20 mouse cellular contexts compared by ENCODE assay signal in the genomic region with DNA sequence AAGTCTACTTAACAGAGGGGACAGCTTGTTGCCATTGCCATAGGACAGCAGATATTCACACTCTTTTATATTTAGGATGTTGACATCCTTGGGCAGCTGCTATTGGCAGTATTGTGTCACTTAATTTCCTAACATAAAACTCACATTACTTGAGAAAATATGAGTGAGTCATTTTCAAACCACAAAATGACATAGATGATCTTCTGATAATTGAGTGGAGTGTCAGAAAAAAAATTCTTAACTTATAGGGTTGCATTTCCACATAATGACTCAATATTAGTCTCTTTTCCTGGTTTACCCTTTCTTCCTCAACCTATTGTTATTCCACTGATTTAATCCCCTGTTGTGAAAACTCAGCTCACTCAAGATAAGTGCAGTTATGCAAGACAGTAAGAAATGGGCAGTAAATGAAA.
DNase-seq lines count a peak whose midpoint lies in the region; ATAC-seq and TF ChIP-seq lines count a peak whose summit lies in the region.
"Had no signal": no experiment of that assay in that cellular context is flagged by ENCODE, and none has a peak within 500 bp of the region (broad histone marks: within the 10 kb centered on the region; RNA-seq: fewer than 3 reads in every experiment).

No protein-coding gene starts in this region.

- peak; percentile 75 for DNase-seq in 416B (ENCODE audit: low read depth)
- no peak for DNase-seq in MEL (ENCODE audit: low read depth, low spot score)
- no peak for DNase-seq in embryo, embryonic 10 days (ENCODE audit: low spot score)
- DNase-seq in hindbrain, embryonic 14.5 days (ENCODE audit: low spot score), result no peak
- DNase-seq: adrenal gland, adult 8-10 months; adrenal gland, postnatal 36 days; cerebellum, adult 8-10 months; cerebellum, postnatal 14 days; gastrocnemius, postnatal 14 days; heart, adult 11 months; heart, postnatal 10 days; heart, postnatal 4 days; kidney, adult 11 months had no signal

- peaks cover 4 to 5% of the 10 kb centered on the region in 2 experiments; a peak in 2 of 4 replicates for H3K4me1 ChIP-seq in MEL (ENCODE audit: control insufficient read depth in 1 of 2, insufficient read depth in 2 of 2, low read length in 2 of 2)
- H3K4me1 ChIP-seq in forebrain, embryonic 12.5 days, result no peaks in the 10 kb centered on the region
- H3K4me1 ChIP-seq in hindbrain, embryonic 14.5 days (replicated peaks; ENCODE audit: control insufficient read depth, insufficient read depth, low read length), result no peaks in the 10 kb centered on the region
- H3K4me1 ChIP-seq: forebrain, embryonic 10.5 days; hindbrain, embryonic 12.5 days had no signal

- TF ChIP-seq POLR2A in MEL (IDR thresholded peaks at IDR 0.05; ENCODE audit: control insufficient read depth in 1 of 2, insufficient read depth in 1 of 2, low read depth in 1 of 2, low read length in 2 of 2, poor library complexity in 1 of 2), result no peak

- no peak for TF ChIP-seq EP300 in MEL (IDR thresholded peaks at IDR 0.05; ENCODE audit: low read depth in 1 of 2, low read length in 2 of 2)

- H3K9ac ChIP-seq in MEL (ENCODE audit: control insufficient read depth, low read depth, low read length, poor library complexity, severe bottlenecking), result no peak overlapping the region
- H3K9ac ChIP-seq in forebrain, embryonic 12.5 days, result no peak overlapping the region
- no peak overlapping the region for H3K9ac ChIP-seq in hindbrain, embryonic 14.5 days
- H3K9ac ChIP-seq: hindbrain, embryonic 12.5 days had no signal

- no peak overlapping the region for H3K27ac ChIP-seq in MEL (ENCODE audit: control insufficient read depth, low read depth, low read length)
- H3K27ac ChIP-seq in forebrain, embryonic 12.5 days, result no peak overlapping the region
- no peak overlapping the region for H3K27ac ChIP-seq in hindbrain, embryonic 14.5 days
- H3K27ac ChIP-seq: forebrain, embryonic 10.5 days; hindbrain, embryonic 12.5 days; hindbrain, postnatal 0 days had no signal

- TF ChIP-seq RAD21 in MEL (IDR thresholded peaks at IDR 0.05; ENCODE audit: low read depth, low read length), result no peak

- ATAC-seq in granulocyte monocyte progenitor cell, adult 5-6 weeks (replicated peaks; ENCODE audit: poor library complexity, severe bottlenecking), result peak; percentile 85
- no peak for ATAC-seq in forebrain, embryonic 12.5 days (ENCODE audit: low FRiP score)
- ATAC-seq in hindbrain, embryonic 14.5 days (ENCODE audit: low FRiP score), result no peak
- ATAC-seq: forebrain, embryonic 16.5 days; hindbrain, postnatal 0 days had no signal

- no peak overlapping the region for H3K4me3 ChIP-seq in MEL (ENCODE audit: control insufficient read depth in 1 of 2, insufficient read depth in 1 of 2, low read depth in 2 of 2, low read length in 2 of 2)
- H3K4me3 ChIP-seq in forebrain, embryonic 12.5 days (replicated peaks), result no peak overlapping the region
- H3K4me3 ChIP-seq in hindbrain, embryonic 14.5 days (replicated peaks; ENCODE audit: low read length), result no peak overlapping the region
- H3K4me3 ChIP-seq: forebrain, embryonic 10.5 days; hindbrain, embryonic 12.5 days had no signal

- H3K79me2 ChIP-seq in MEL (ENCODE audit: control insufficient read depth, insufficient read depth, low read length, poor library complexity), result no peaks in the 10 kb centered on the region

- no peak overlapping the region for H3K4me2 ChIP-seq in forebrain, embryonic 12.5 days
- no peak overlapping the region for H3K4me2 ChIP-seq in hindbrain, embryonic 14.5 days (replicated peaks)
- H3K4me2 ChIP-seq: hindbrain, embryonic 12.5 days had no signal

- TF ChIP-seq CTCF in MEL (IDR thresholded peaks at IDR 0.05 in 2 of 3, conservative IDR thresholded peaks at IDR 0.05 in 1 of 3; ENCODE audit: control insufficient read depth in 1 of 3, insufficient read depth in 1 of 3, low read depth in 2 of 3, low read length in 3 of 3, poor library complexity in 1 of 3, severe bottlenecking in 1 of 3), result no peak

- no peaks in the 10 kb centered on the region for H3K27me3 ChIP-seq in MEL (ENCODE audit: control insufficient read depth in 1 of 2, insufficient read depth in 2 of 2, low read length in 2 of 2)
- no peaks in the 10 kb centered on the region for H3K27me3 ChIP-seq in forebrain, embryonic 12.5 days
- H3K27me3 ChIP-seq in hindbrain, embryonic 14.5 days (ENCODE audit: control insufficient read depth, insufficient read depth, low read length), result no peaks in the 10 kb centered on the region
- H3K27me3 ChIP-seq: CH12.LX; hindbrain, embryonic 12.5 days had no signal

- H3K36me3 ChIP-seq in MEL (ENCODE audit: control insufficient read depth in 1 of 2, insufficient read depth in 2 of 2, low read length in 2 of 2), result peaks cover 0 to 5% of the 10 kb centered on the region in 2 experiments; a peak in 2 of 4 replicates
- no peaks in the 10 kb centered on the region for H3K36me3 ChIP-seq in forebrain, embryonic 12.5 days (replicated peaks)
- H3K36me3 ChIP-seq in hindbrain, embryonic 14.5 days (replicated peaks; ENCODE audit: control insufficient read depth, insufficient read depth), result no peaks in the 10 kb centered on the region
- H3K36me3 ChIP-seq: forebrain, embryonic 10.5 days; hindbrain, embryonic 12.5 days had no signal

- no peaks in the 10 kb centered on the region for H3K9me3 ChIP-seq in MEL (replicated peaks; ENCODE audit: insufficient read depth, low read length)
- H3K9me3 ChIP-seq in forebrain, embryonic 12.5 days, result no peaks in the 10 kb centered on the region
- no peaks in the 10 kb centered on the region for H3K9me3 ChIP-seq in hindbrain, embryonic 14.5 days (ENCODE audit: control insufficient read depth, low read length)
- H3K9me3 ChIP-seq: forebrain, embryonic 10.5 days; hindbrain, embryonic 12.5 days had no signal

TF ChIP-seq in MEL, 35 proteins besides CTCF, POLR2A, EP300 and RAD21:
- TF ChIP-seq NELFE (IDR thresholded peaks at IDR 0.05; ENCODE audit: low read depth, low read length) (no peak), ZNF384 (IDR thresholded peaks at IDR 0.05; ENCODE audit: low read depth, low read length) (0 out of 2 replicates have a peak, but pooled peaks have one; percentile 13), ZMIZ1 (IDR thresholded peaks at IDR 0.05; ENCODE audit: low read depth, low read length) (no peak), SMC3 (IDR thresholded peaks at IDR 0.05; ENCODE audit: low read depth, low read length) (no peak), USF2 (IDR thresholded peaks at IDR 0.05; ENCODE audit: borderline replicate concordance in 1 of 2, insufficient read depth in 1 of 2, low read depth in 1 of 2, low read length in 2 of 2) (no peak), ZC3H11A (IDR thresholded peaks at IDR 0.05; ENCODE audit: low read depth, low read length) (no peak), JUND (IDR thresholded peaks at IDR 0.05; ENCODE audit: low read depth, low read length) (no peak), POLR2AphosphoS2 (IDR thresholded peaks at IDR 0.05; ENCODE audit: low read length) (no peak)
